Mouse (Mus musculus) CD4-positive, CD25-positive, alpha-beta regulatory T cell, adult 4 months (primary cell): ENCODE measurements around the gene Nrap. TPM values are rescaled to one million over a fixed set of nuclear protein-coding genes. Genes with fewer than 3 reads are reported as not detected.

Experiments used
- ATAC-seq: one replicate; pipeline ENCODE4 v1.8.0; 2017
- polyA plus RNA-seq, 2 experiments: library from polyadenylated mRNA; unstranded; fragments of 100-300 nt; shearing (Covaris generic); gene quantifications; one replicate each; pipeline ENCODE4 v1.2.1; 2017

The Nrap gene
- polyA plus RNA-seq, 2 experiments from 2014 or later: 0.15 TPM; not detected in 1

GRCm38 (mm10) chr19:56396669-56397621 lies 7.1 kb upstream of the Nrap start, which contains the start of gene Casp7:
Gene Casp7 (plus strand): TSS chr19:56397129.
- peak; percentile 88 for ATAC-seq

DNA sequence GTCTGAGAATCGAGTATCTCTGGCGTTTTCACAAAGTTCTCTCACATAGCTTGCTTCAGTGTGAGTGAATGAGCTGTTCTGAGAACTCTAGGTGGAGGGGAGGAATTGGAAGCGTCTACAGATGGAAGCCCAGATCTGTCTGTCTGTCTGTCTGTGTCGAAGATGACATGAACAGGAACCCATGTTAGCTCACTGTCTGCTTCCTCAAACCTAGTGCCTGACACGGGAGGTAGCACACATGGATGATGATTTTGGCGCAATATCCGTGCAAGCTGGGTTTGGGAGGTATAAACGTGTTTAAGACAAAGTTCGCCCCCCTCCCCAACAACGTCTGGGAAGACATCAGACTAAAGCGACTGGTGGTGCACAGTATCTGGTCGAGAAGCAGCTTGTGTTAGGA lies 6.4 kb upstream of the Nrap start:
- ATAC-seq: peak; percentile 13

DNA sequence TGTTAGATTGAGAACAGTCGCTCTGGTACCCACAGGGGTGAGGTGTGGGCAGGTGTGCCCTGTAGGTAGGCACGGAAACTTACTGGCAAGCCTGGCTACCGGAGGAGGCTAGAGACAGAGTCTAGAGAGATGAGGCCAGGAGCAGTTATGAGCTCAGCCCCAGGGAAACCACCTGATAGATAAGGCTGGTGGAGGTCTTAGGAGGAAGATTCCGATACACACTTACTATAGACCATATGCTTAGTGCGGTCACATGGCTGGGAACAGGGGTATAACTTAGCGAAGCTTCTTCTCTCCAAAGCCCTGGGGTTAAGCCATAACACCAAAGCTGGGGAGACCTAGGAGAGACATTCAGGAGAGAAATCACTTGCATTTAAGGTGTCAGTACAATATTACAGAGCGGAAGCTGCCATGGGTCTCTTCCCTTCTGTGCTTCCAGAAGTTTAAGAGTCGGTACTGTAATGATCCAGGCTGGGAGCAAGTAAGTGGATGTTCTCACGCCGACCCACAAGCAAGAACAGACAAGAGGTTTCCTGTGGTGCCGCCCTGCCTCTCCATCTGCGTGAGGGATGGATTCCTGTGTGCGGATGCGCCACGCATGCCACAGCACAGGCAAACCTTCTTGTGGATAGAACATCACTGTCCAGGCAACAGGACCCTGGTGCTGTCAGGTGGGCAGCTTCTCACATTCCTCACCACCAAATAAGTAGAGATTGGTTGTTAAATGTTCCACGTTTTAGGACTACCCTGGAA lies 5.5 kb upstream of the Nrap start:
- no peak for ATAC-seq

DNA sequence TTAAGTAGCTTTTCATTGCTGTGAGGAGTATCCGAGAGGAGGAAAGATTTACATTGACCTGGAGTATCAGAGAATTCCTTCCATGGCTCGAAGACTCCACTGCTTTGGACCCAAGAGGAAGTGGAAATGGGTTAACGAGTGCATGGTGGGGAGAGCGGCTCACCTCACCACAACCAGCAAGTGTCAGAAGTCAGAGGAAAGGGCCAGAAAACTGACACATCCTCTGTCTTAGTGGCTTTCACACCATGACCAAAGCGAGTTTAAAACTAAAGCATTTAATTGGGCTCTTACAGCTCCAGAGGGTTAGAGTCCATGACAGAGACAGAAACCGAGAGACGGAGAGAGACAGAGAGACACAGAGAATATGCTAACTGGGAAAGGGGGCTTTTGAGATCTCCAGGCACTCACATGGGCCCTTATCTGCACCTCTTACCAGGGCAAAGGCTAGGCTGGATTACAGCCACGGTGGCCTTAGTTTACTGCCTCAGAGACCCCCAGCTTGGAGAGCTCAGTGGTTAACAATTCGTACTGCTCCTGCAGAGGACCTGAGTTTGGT lies 3.6 kb upstream of the Nrap start:
- no peak for ATAC-seq

DNA sequence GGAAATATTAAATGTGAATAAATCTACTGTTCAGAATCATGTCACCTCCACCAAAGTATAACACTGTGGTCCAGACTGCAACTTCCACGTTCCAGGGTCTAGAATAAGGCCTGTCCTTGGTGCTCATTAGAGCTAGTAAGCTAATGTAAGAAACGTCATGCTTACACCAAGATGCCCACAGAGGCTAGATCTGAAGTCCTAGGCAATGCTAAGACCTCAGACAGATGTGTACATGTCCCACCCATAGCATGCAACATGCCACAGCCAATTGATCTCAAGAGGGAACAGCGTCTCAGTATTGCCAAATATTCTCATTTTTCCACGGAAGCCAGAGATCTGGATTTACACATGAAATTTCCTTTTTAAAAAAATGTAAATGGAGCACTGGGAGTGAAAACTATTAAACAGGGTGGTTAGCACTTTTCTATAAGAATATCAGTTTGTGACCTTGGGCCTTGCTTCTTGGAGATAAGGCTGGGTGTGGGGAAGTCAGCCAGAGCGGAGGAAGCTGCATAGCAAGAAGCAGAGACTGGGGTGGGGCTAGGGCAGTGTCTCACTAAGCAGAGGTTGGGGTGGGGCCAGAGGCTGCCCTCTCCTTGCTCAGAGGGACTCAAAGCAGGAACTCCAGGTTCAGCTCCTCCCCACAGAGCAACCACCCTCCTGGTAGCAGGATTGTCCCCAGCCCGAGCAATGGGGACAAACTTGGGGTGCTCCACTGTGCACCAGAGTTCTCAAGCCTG lies 1.6 kb upstream of the Nrap start:
- no peak for ATAC-seq

DNA sequence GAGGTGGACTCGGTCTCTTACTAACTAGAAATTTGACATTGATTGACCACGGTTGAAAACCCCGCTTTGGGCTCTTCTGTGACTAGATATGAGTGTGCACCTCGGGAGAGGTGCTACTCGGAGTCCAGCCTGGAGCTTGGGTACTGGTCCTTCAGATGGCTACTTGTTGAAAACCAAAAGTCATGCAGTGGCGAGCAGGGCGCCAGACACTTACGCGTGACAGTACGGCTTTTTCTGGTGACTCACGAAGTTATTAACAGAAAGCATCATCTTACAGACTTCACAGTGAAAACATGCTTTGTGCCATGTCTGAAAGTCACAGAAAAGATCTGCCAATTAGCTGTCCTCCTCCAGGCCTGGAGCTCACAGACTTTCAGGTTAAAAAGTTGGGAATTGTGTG lies 661 bp downstream of the Nrap start:
- ATAC-seq: no peak

- ATAC-seq: no peak
Measured at GRCm38 (mm10) chr19:56387726-56388302, 2.0 kb downstream of the Nrap start.

DNA sequence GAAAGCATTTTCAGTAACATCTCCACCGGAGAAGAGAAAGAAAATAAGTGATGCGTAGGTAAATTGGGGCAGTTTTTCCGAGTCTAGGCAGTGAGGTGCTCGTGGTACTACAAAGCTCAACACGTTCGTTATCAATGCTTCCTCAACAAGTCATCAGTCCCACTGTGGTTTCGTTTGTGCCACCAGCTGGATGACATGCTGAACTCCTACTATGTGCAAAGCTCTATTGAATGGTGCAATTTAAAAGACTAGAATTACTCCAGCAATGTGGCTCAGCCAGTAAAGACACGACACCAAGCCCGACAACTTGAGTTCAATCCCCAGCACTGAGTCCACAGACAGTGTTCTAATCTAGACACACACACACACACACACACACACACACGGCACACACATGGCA lies 3.7 kb downstream of the Nrap start:
- ATAC-seq: no peak

DNA sequence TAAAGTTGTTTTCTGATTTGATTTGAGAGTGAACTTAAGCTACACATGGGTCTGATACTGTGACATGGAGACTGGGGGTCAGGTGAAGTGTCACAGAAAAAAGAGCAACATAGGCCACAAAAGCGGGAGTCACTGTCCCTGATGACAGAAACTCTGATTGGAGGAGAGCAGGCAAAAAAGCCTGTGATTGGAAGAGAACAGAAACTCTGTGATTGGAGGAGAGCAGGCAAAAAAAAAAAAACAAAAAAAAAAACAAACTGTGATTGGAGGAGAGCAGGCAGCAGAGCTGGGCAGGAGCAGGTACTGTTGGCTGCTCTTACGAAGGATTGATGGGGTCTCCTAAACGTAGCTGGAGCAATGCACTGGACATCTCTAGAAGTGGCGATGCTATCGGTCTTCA lies 4.3 kb downstream of the Nrap start:
- no peak for ATAC-seq

DNA sequence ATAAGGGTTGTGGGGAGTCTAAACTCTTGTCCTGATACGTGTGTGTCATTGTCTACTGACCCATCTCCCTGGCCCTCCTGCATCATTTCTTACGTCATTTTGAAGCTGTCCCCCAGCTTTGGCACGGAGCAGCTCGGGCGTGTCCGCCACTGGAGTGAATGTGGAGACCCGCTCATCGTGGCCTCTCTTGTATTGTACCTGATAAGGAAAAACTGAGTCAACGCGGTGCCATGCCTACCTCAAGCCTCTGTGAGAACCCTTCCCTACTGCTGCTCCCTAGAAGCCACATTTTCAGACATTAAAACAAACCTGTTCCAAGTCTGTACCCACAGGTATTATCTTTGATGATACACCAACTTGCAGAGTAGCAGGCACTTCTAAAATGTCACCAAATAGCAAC lies 8.4 kb downstream of the Nrap start:
- ATAC-seq: no peak

DNA sequence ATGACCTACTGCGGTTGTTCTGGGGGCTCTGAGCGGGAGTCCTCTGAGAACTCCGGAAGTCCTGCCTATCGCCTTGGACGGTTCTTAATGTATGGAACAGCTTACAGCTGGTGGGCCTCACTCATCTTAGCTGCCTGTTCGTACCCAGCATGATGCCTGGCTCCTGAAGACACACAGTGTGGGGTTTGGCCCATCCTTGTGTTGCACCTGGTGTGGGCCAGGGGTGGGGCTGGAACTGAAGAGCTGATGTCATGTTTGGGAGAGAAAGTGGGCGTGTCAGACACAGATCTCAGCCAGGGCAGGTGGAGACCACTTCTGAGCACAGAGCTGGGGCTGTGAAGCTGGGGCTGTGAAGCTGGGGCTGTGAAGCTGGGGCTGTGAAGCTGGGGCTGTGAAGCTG lies 9.5 kb downstream of the Nrap start:
- ATAC-seq: no peak

DNA sequence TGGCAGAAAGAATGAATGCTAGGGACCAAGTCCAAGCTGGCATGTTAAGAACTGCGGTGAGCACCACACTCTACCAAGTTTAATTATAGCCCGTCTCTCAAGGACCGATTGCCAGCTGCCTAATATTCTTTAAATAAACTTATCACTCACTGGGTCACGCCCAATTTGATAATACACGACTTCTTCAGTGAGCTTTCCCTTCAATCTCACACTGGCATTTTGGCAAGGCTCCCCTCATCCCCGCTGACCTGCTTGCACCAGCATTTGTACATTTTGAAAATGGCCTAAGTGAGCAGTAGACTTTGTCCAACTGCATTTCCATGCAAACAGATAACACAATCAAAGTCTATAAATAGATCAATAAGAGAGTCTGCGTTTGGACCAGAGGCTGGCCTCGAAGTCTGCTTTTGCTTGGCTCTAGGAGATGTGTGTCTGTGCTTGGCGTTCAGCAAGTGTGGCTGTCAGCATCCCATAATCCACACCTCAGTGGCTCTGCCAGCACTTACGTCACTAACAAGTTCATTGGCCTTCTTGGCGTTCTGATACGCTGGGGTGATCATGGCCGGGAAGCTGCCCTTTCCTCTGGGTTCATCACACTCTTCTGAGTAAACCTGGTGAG lies 11.2 kb downstream of the Nrap start:
- ATAC-seq: no peak

GRCm38 (mm10) chr19:56378007-56378406 lies 11.8 kb downstream of the Nrap start:
- ATAC-seq: no peak

DNA sequence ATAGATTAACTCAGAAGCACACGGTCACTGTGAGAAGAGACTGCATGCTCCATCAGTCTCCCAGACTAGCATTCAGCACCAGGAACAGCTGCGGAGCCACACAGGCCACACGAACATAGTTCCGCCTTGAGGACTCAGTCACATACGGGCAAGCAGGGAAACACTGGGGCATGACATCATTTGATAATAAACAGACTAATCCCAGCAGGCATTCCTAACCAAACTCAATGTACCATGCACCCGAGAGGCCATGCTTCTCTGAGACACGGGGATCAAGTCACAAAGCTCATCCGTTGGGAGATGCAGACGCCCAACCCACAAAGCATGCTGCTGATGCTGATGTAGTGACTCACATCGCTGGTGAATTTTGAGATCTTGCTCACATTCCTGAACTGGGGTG lies 15.8 kb downstream of the Nrap start:
- no peak for ATAC-seq

GRCm38 (mm10) chr19:56373246-56373645 lies 16.6 kb downstream of the Nrap start:
- no peak for ATAC-seq

DNA sequence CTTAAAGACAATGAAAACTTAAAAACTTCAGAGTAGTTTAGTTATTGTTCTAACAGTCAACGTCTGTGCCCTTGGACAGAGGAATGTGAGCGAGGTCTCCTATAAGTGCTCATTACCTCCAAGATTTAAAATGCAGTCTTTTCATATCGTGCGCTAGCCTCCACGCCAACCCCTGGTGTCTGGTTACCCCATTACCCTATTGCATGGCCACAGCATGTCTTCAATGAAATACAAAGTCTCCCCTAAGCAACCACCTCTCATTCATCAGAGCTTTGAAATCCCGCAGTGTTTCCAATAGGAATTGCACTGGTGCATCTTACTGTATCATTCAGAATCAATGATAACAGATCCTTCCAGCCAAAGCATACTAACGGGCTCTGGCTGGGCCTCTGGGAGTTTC lies 17.6 kb downstream of the Nrap start:
- ATAC-seq: no peak

GRCm38 (mm10) chr19:56370389-56371150 lies 19.3 kb downstream of the Nrap start:
- no peak for ATAC-seq

- ATAC-seq: no peak
Measured at GRCm38 (mm10) chr19:56368912-56369311, 20.9 kb downstream of the Nrap start.

GRCm38 (mm10) chr19:56367778-56368177 lies 22.1 kb downstream of the Nrap start:
- ATAC-seq: no peak

DNA sequence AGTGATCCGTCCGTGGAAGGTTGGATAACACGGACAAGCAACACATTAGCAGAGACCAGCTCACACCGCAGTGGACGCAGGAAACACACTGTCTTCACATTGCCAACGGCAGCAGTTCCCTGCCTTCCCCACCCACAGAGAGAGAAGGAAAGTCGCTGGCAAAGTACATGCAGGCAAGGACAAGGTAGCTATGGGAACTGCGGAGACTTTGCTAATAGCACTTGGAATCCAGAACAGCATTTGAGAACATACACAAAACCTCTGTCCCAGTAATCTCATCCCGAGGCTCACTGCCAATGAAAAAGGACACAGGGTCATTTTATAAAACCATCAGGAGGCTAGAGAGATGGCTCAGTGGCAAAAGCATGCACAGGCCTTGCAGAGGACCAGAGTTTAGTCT lies 23.2 kb downstream of the Nrap start:
- ATAC-seq: no peak

DNA sequence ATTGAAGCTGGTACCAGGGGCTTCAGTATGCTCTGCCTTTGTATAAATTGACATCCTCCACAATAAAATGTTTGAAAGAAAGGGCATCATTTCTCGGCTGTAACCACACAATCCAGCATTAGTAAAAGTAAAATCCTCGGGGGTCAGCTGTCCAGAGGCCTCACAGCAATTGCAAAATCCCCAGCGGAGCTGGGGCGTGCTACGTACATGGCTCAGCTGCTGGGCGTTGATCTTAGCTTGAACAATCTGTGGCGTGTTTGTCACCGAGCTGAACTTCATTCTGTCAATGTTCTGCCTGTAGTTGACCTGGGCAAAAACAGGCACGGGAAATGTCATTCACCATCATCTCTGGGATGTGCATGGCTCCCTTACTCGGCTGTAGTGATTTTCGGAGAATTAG lies 23.7 kb downstream of the Nrap start:
- no peak for ATAC-seq
